ENCODE assay signal across 12 mouse cellular contexts in genomic region chr9:48710355-48711295, GRCm38 (mm10).
A peak's percentile ranks its signal among the peaks of the same experiment; 100 is the strongest.
DNase-seq lines count a peak whose midpoint lies in the region; ATAC-seq lines count a peak whose summit lies in the region.
"Had no signal": no experiment of that assay in that cellular context is flagged by ENCODE, and none has a peak within 500 bp of the region (broad histone marks: within the 10 kb centered on the region; RNA-seq: fewer than 3 reads in every experiment).

No protein-coding gene starts in this region.

- no peaks in the 10 kb centered on the region for H3K9me3 ChIP-seq in forebrain, embryonic 13.5 days (replicated peaks)
- H3K9me3 ChIP-seq in forebrain, embryonic 11.5 days (ENCODE audit: control insufficient read depth, low read length): no peaks in the 10 kb centered on the region
- H3K9me3 ChIP-seq in hindbrain, embryonic 12.5 days (replicated peaks): no peaks in the 10 kb centered on the region
- H3K9me3 ChIP-seq in hindbrain, embryonic 16.5 days (ENCODE audit: control insufficient read depth, low read length): no peaks in the 10 kb centered on the region; the same call in 1 of the 2 replicates
- no peaks in the 10 kb centered on the region for H3K9me3 ChIP-seq in lung, embryonic 16.5 days (ENCODE audit: control insufficient read depth, low read length)
- no peaks in the 10 kb centered on the region for H3K9me3 ChIP-seq in forebrain, embryonic 15.5 days
- H3K9me3 ChIP-seq: embryonic facial prominence, embryonic 13.5 days had no signal

- peaks cover 10% of the 10 kb centered on the region; the same call in 1 of the 2 replicates for H3K27me3 ChIP-seq in forebrain, embryonic 13.5 days
- no peaks in the 10 kb centered on the region for H3K27me3 ChIP-seq in forebrain, embryonic 11.5 days (ENCODE audit: control insufficient read depth, insufficient read depth, low read length)
- H3K27me3 ChIP-seq in hindbrain, embryonic 12.5 days: no peaks in the 10 kb centered on the region
- H3K27me3 ChIP-seq in hindbrain, embryonic 16.5 days (replicated peaks; ENCODE audit: control insufficient read depth, insufficient read depth, low read length): no peaks in the 10 kb centered on the region
- peaks cover 2% of the 10 kb centered on the region; the same call in 1 of the 2 replicates for H3K27me3 ChIP-seq in lung, embryonic 16.5 days (ENCODE audit: control insufficient read depth, insufficient read depth, low read depth, low read length)
- H3K27me3 ChIP-seq in forebrain, embryonic 15.5 days: no peaks in the 10 kb centered on the region

- no peak for ATAC-seq in forebrain, embryonic 13.5 days
- ATAC-seq in forebrain, embryonic 11.5 days (replicated peaks; ENCODE audit: low FRiP score): no peak
- ATAC-seq in hindbrain, embryonic 12.5 days (ENCODE audit: low FRiP score): no peak
- no peak for ATAC-seq in hindbrain, embryonic 16.5 days
- ATAC-seq in lung, embryonic 16.5 days (ENCODE audit: low read depth): no peak
- ATAC-seq in forebrain, embryonic 15.5 days (replicated peaks): 0 out of 2 replicates have a peak, but pooled peaks have one; percentile 6
- ATAC-seq: midbrain, embryonic 16.5 days had no signal

- peaks cover 19% of the 10 kb centered on the region for H3K4me1 ChIP-seq in forebrain, embryonic 13.5 days
- peaks cover 3% of the 10 kb centered on the region; the same call in 1 of the 2 replicates for H3K4me1 ChIP-seq in forebrain, embryonic 11.5 days (replicated peaks; ENCODE audit: control insufficient read depth, insufficient read depth, low read length)
- H3K4me1 ChIP-seq in hindbrain, embryonic 12.5 days: peaks cover 25% of the 10 kb centered on the region
- H3K4me1 ChIP-seq in hindbrain, embryonic 16.5 days (ENCODE audit: control insufficient read depth, insufficient read depth, low read depth, low read length): peaks cover 17% of the 10 kb centered on the region
- H3K4me1 ChIP-seq in lung, embryonic 16.5 days (replicated peaks; ENCODE audit: control insufficient read depth, insufficient read depth, low read length): peaks cover 30% of the 10 kb centered on the region
- H3K4me1 ChIP-seq in forebrain, embryonic 15.5 days: peaks cover 18% of the 10 kb centered on the region

- H3K4me3 ChIP-seq in forebrain, embryonic 13.5 days: no peak overlapping the region
- H3K4me3 ChIP-seq in forebrain, embryonic 11.5 days (ENCODE audit: low read depth, low read length): no peak overlapping the region
- H3K4me3 ChIP-seq in hindbrain, embryonic 12.5 days: no peak overlapping the region
- no peak overlapping the region for H3K4me3 ChIP-seq in hindbrain, embryonic 16.5 days (ENCODE audit: low read length)
- H3K4me3 ChIP-seq in lung, embryonic 16.5 days (ENCODE audit: low read length): no peak overlapping the region
- H3K4me3 ChIP-seq in forebrain, embryonic 15.5 days: no peak overlapping the region
- H3K4me3 ChIP-seq: embryonic facial prominence, embryonic 13.5 days had no signal

- no peaks in the 10 kb centered on the region for H3K36me3 ChIP-seq in forebrain, embryonic 13.5 days (ENCODE audit: poor library complexity, severe bottlenecking)
- no peaks in the 10 kb centered on the region for H3K36me3 ChIP-seq in forebrain, embryonic 11.5 days (ENCODE audit: control insufficient read depth, insufficient read depth, low read length)
- H3K36me3 ChIP-seq in hindbrain, embryonic 12.5 days: no peaks in the 10 kb centered on the region
- no peaks in the 10 kb centered on the region for H3K36me3 ChIP-seq in hindbrain, embryonic 16.5 days (ENCODE audit: control insufficient read depth, insufficient read depth, low read length)
- H3K36me3 ChIP-seq in lung, embryonic 16.5 days (ENCODE audit: control insufficient read depth, insufficient read depth, low read length): no peaks in the 10 kb centered on the region
- no peaks in the 10 kb centered on the region for H3K36me3 ChIP-seq in forebrain, embryonic 15.5 days
- H3K36me3 ChIP-seq: embryonic facial prominence, embryonic 13.5 days had no signal

- peak overlapping the region; percentile 19; the same call in 1 of the 2 replicates for H3K27ac ChIP-seq in forebrain, embryonic 13.5 days
- no peak overlapping the region for H3K27ac ChIP-seq in forebrain, embryonic 11.5 days (ENCODE audit: low read depth, low read length)
- H3K27ac ChIP-seq in hindbrain, embryonic 12.5 days: peak overlapping the region; percentile 48; the same call in 1 of the 2 replicates
- no peak overlapping the region; the same call in 1 of the 2 replicates for H3K27ac ChIP-seq in hindbrain, embryonic 16.5 days (ENCODE audit: low read depth, low read length)
- H3K27ac ChIP-seq in lung, embryonic 16.5 days (ENCODE audit: low read length): peak overlapping the region; percentile 28; the same call in 1 of the 2 replicates
- H3K27ac ChIP-seq in forebrain, embryonic 15.5 days (replicated peaks): no peak overlapping the region
- H3K27ac ChIP-seq: embryonic facial prominence, embryonic 13.5 days had no signal

- DNase-seq in forebrain, embryonic 11.5 days (ENCODE audit: low spot score): no peak
- no peak for DNase-seq in lung, postnatal 25 days (ENCODE audit: low spot score)
- no peak for DNase-seq in frontal cortex, postnatal 10 days (ENCODE audit: low spot score in 2 of 2)
- DNase-seq: B cell, adult 2 months; cerebellum, adult 9-11 months had no signal

- H3K4me2 ChIP-seq in forebrain, embryonic 13.5 days: no peak overlapping the region
- no peak overlapping the region for H3K4me2 ChIP-seq in forebrain, embryonic 11.5 days (ENCODE audit: low read depth, low read length, severe bottlenecking)
- H3K4me2 ChIP-seq in hindbrain, embryonic 12.5 days (replicated peaks): no peak overlapping the region
- H3K4me2 ChIP-seq in hindbrain, embryonic 16.5 days (ENCODE audit: low read length): no peak overlapping the region
- H3K4me2 ChIP-seq in lung, embryonic 16.5 days (ENCODE audit: low read depth, low read length): no peak overlapping the region
- no peak overlapping the region for H3K4me2 ChIP-seq in forebrain, embryonic 15.5 days (replicated peaks)
- H3K4me2 ChIP-seq: embryonic facial prominence, embryonic 13.5 days had no signal

- no peak overlapping the region for H3K9ac ChIP-seq in forebrain, embryonic 13.5 days
- no peak overlapping the region for H3K9ac ChIP-seq in forebrain, embryonic 11.5 days (ENCODE audit: low read length)
- no peak overlapping the region for H3K9ac ChIP-seq in hindbrain, embryonic 12.5 days
- H3K9ac ChIP-seq in hindbrain, embryonic 16.5 days (ENCODE audit: low read depth, low read length): no peak overlapping the region
- peak overlapping the region; percentile 42; the same call in 1 of the 2 replicates for H3K9ac ChIP-seq in lung, embryonic 16.5 days (ENCODE audit: low read length)
- no peak overlapping the region for H3K9ac ChIP-seq in forebrain, embryonic 15.5 days (replicated peaks)
- H3K9ac ChIP-seq: embryonic facial prominence, embryonic 13.5 days had no signal

- 41% methylated on average over 17 of the region's 17 CpGs for WGBS in forebrain, embryonic 13.5 days
- 50% methylated on average over 17 of the region's 17 CpGs for WGBS in forebrain, embryonic 11.5 days
- 43% methylated on average over 17 of the region's 17 CpGs for WGBS in hindbrain, embryonic 12.5 days
- WGBS in hindbrain, embryonic 16.5 days: 39% methylated on average over 17 of the region's 17 CpGs
- 35% methylated on average over 17 of the region's 17 CpGs for WGBS in lung, embryonic 16.5 days
- 30% methylated on average over 17 of the region's 17 CpGs for WGBS in forebrain, embryonic 15.5 days

Comparison
In these comparisons a context has a peak if more than half of its experiments do, and no peak if none do; other contexts are left out.
1. H3K27ac ChIP-seq: peak in forebrain, embryonic 13.5 days (single experiment), hindbrain, embryonic 12.5 days (single experiment) and lung, embryonic 16.5 days (single experiment); none in forebrain, embryonic 11.5 days (single experiment), hindbrain, embryonic 16.5 days (single experiment) and forebrain, embryonic 15.5 days (single experiment).